Mouse (Mus musculus) ES-Bruce4 (cell line): ENCODE results near the gene Eif2s1.

Experiments
- CTCF ChIP-seq: IDR thresholded peaks from one replicate; pipeline ENCODE4 v1.8.1; 2011; ENCODE audit warnings: low read depth, low read length
- EP300 ChIP-seq: IDR thresholded peaks from 2 replicates; pipeline ENCODE4 v1.6.1; 2011; ENCODE audit warnings: low read depth, low read length; ENCODE audit not compliant: insufficient read depth
- POLR2A ChIP-seq: IDR thresholded peaks from one replicate; pipeline ENCODE4 v1.8.1; 2011; ENCODE audit warnings: low read length; ENCODE audit not compliant: insufficient read depth

- TF ChIP-seq CTCF (no peak), POLR2A (no peak), EP300 (no peak)
Observed at GRCm38 (mm10) chr12:78910684-78911461, 49.3 kb downstream of the Eif2s1 start.
